Mouse (Mus musculus) heart, embryonic 11.5 days (tissue): ENCODE data around the gene Syne1. TPM values are rescaled to one million over a fixed set of nuclear protein-coding genes. Genes with fewer than 3 reads are reported as not detected.

ENCODE experiments used
- ATAC-seq: fragments of 200-750 bp; cut with Nextera tagmentation; replicated peaks from 2 replicates; pipeline ENCODE4 v1.8.0; 2017; ENCODE audit warnings: moderate library complexity; ENCODE audit not compliant: insufficient number of reproducible peaks, low FRiP score, low TSS enrichment
- H3K27ac ChIP-seq: fragments of 300-500 bp; sonication (generic); 2 replicates; pipeline ENCODE4 v1.5.1; 2014; ENCODE audit warnings: mild to moderate bottlenecking, low read depth, low read length
- H3K27me3 ChIP-seq: fragments of 300-500 bp; sonication (generic); 2 replicates; pipeline ENCODE4 v1.6.1; 2014; ENCODE audit warnings: mild to moderate bottlenecking, low read length, mixed read lengths; ENCODE audit not compliant: control insufficient read depth, insufficient read depth
- H3K36me3 ChIP-seq: fragments of 300-500 bp; sonication (generic); 2 replicates; pipeline ENCODE4 v1.6.1; 2014; ENCODE audit warnings: mild to moderate bottlenecking, low read length, moderate library complexity, mixed read lengths; ENCODE audit not compliant: control insufficient read depth, insufficient read depth
- H3K4me1 ChIP-seq: fragments of 300-500 bp; sonication (generic); 2 replicates; pipeline ENCODE4 v1.6.1; 2014; ENCODE audit warnings: low read length; ENCODE audit not compliant: control insufficient read depth, insufficient read depth
- H3K4me2 ChIP-seq: fragments of 300-500 bp; sonication (generic); 2 replicates; pipeline ENCODE4 v1.6.1; 2014; ENCODE audit warnings: mild to moderate bottlenecking, moderate library complexity
- H3K4me3 ChIP-seq: fragments of 300-500 bp; sonication (generic); 2 replicates; pipeline ENCODE4 v1.5.1; 2014; ENCODE audit warnings: low read depth, low read length
- H3K9ac ChIP-seq: fragments of 300-500 bp; sonication (generic); 2 replicates; pipeline ENCODE4 v1.6.1; 2014; ENCODE audit warnings: mild to moderate bottlenecking, low read depth, low read length, moderate library complexity
- H3K9me3 ChIP-seq: fragments of 300-500 bp; sonication (generic); replicated peaks from 2 replicates; pipeline ENCODE4 v1.6.1; 2016; ENCODE audit warnings: low read length; ENCODE audit not compliant: control insufficient read depth
- WGBS: fragments of 180-500 bp; shearing (Covaris S2); extraction: QIAGEN DNeasy Blood & Tissue Kit; methylation state at CpG from one replicate; pipeline ENCODE4 v1.1.7; 2014; ENCODE audit not compliant: insufficient replicate concordance; 5-methylcytosine and 5-hydroxymethylcytosine counted together
- polyA plus RNA-seq: library from polyadenylated mRNA; unstranded; fragments of >200 nt; fragmentation: Nextera tagmentation; extraction: Ambion mirVana; gene quantifications from 2 replicates; pipeline ENCODE4 v1.2.1, GENCODE M21; 2014

Syne1 gene
- polyA plus RNA-seq, 1 experiment from 2014 or later: 18.2 TPM

DNA sequence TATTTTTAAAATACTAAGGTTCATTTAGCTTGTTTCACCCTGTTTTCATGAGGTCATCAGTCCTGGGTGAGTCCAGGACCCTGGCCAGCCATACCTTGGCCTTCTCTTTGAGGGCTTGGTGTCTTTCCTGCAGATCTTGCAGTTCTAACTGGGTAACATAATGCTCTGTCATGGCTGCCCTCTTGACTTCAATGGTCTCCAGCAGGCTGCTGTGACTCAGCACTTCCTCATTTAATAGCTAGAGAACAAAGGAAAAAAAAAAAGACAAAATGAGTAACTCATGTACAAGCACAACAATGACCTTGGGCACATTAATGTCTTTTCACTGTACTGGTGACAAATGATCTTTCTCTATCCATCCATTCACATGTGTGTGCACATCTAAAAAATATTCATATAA is 294.6 kb downstream of the Syne1 start:
- H3K4me2 ChIP-seq: no peak overlapping the region
- peaks cover 3% of the 10 kb centered on the region; the same call in 1 of the 2 replicates for H3K4me1 ChIP-seq
- no peak overlapping the region for H3K27ac ChIP-seq
- no peak overlapping the region for H3K4me3 ChIP-seq
- peaks cover 7% of the 10 kb centered on the region for H3K9me3 ChIP-seq
- H3K27me3 ChIP-seq: no peaks in the 10 kb centered on the region
- no peak for ATAC-seq
- H3K9ac ChIP-seq: no peak overlapping the region
- H3K36me3 ChIP-seq: peaks cover 14% of the 10 kb centered on the region

DNA sequence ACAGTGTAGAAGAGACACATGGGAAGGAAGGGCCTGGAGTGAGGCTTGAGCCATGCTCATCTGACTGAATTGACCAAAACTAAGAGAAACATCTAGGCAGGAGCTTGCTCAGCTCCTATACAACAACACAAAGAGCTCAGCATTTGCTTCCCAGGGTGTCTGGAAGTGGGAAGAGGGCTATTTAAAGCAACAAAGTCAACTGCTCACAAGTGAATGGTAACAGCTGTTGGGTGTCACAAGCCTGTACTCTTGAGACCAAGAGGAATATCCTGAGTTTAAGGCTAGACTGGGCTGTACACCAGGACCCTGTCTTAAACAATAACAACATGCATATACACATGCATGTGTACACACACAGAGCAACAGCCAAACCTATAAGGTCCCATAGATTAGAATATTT is 297.5 kb downstream of the Syne1 start:
- Histone ChIP-seq H3K4me2 (no peak overlapping the region), H3K4me1 (peaks cover 3% of the 10 kb centered on the region; the same call in 1 of the 2 replicates), H3K9ac (no peak overlapping the region), H3K27me3 (no peaks in the 10 kb centered on the region), H3K4me3 (no peak overlapping the region), H3K36me3 (peaks cover 12% of the 10 kb centered on the region), H3K27ac (no peak overlapping the region), H3K9me3 (peaks cover 7% of the 10 kb centered on the region)
- ATAC-seq: no peak

DNA sequence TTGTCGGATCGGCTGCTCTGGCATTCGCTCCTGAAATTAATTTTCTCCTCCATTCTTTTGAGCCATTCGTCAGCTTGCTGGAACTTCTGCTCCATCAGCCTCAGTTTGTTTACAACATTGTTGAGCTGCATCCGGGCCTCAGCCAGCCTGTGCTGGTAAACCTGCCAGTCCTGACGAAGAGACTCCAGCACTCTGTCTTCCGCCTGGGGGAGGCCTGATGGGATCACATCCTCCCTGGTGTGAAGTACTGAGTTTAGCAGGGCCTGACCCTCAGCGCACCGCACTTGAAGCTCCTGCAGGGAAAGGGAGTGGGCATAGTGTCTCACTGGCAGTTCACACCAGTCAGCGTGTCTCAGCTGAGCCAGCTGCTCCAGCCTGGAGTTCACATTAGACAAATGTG is 300.6 kb downstream of the Syne1 start:
- 60% methylated on average over 10 of the region's 10 CpGs for WGBS
- no peaks in the 10 kb centered on the region; the same call in 1 of the 2 replicates for H3K36me3 ChIP-seq
- H3K4me3 ChIP-seq: no peak overlapping the region
- no peak for ATAC-seq
- H3K9me3 ChIP-seq: no peaks in the 10 kb centered on the region
- H3K9ac ChIP-seq: no peak overlapping the region
- no peaks in the 10 kb centered on the region for H3K27me3 ChIP-seq
- peaks cover 3% of the 10 kb centered on the region; the same call in 1 of the 2 replicates for H3K4me1 ChIP-seq
- no peak overlapping the region for H3K4me2 ChIP-seq
- no peak overlapping the region for H3K27ac ChIP-seq

DNA sequence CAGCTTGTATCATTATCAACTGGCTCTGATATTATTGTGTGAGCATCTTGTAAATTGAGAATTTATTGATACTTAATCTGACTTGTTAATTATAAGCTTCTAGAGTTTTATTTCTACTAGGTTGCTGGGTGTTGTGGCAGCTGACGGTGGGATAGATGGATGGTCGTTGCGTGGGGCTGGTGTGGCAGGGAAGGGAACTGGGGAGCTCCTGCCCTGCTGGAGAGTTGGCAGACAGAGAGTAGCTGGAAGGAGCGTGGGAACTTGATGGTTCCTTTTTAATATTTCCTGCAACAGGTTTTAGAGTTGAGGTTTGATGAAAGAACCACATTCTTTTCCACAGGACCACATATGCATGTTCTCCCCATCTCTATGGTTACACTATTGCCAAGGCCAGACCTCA is 311.6 kb downstream of the Syne1 start:
- 0 out of 2 replicates have a peak, but pooled peaks cover 2% of the 10 kb centered on the region for H3K36me3 ChIP-seq
- H3K27ac ChIP-seq: no peak overlapping the region
- H3K4me3 ChIP-seq: no peak overlapping the region
- no peaks in the 10 kb centered on the region for H3K27me3 ChIP-seq
- no peak overlapping the region for H3K9ac ChIP-seq
- WGBS: 78% methylated on average over 4 of the region's 4 CpGs
- no peak for ATAC-seq
- H3K9me3 ChIP-seq: no peaks in the 10 kb centered on the region
- H3K4me2 ChIP-seq: no peak overlapping the region
- no peaks in the 10 kb centered on the region for H3K4me1 ChIP-seq

DNA sequence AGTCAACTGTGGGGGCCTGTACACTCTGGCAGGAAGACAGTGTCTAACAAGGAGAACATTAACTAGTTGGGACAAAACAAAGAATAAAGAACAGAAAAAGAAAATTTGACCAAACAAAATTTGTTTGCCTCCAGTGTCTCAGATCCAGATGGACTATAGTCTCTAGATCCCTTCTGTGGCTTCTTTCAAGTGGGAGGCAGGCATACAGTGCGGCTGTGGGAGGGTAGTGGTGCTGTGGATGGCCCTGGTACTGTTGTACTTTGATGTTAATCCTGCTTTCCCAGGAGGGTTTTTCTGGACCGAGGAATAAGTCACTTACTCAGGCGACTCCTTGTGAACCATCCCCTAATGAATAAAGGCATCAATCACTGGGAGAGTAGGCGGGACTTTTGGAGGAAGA is 314.4 kb downstream of the Syne1 start:
- 56% methylated on average over 4 of the region's 4 CpGs for WGBS
- Histone ChIP-seq H3K4me2 (no peak overlapping the region), H3K4me3 (no peak overlapping the region), H3K27ac (no peak overlapping the region), H3K9ac (no peak overlapping the region), H3K36me3 (peaks cover 5% of the 10 kb centered on the region; the same call in 1 of the 2 replicates), H3K4me1 (no peaks in the 10 kb centered on the region), H3K9me3 (no peaks in the 10 kb centered on the region), H3K27me3 (no peaks in the 10 kb centered on the region)
- no peak for ATAC-seq

DNA sequence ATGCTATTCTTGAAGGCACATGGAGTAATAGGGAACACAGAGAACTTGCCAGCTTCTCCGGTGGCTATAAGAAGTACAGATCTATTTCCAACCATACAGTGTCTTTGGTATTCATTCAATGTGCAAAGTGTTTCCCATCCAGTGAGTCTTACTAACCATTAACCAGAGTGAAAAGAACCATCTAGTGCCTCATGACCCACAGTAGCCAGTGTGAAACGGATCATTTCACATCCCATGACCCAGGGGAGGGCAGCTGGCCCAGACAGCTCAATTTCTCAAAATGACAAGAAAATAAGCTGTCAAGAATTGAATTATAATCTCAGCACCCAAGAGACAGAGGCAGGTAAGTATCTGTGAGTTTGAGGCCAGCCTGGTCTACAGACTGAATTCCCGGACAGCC is 315.1 kb downstream of the Syne1 start:
- WGBS: 89% methylated on average over 3 of the region's 3 CpGs

DNA sequence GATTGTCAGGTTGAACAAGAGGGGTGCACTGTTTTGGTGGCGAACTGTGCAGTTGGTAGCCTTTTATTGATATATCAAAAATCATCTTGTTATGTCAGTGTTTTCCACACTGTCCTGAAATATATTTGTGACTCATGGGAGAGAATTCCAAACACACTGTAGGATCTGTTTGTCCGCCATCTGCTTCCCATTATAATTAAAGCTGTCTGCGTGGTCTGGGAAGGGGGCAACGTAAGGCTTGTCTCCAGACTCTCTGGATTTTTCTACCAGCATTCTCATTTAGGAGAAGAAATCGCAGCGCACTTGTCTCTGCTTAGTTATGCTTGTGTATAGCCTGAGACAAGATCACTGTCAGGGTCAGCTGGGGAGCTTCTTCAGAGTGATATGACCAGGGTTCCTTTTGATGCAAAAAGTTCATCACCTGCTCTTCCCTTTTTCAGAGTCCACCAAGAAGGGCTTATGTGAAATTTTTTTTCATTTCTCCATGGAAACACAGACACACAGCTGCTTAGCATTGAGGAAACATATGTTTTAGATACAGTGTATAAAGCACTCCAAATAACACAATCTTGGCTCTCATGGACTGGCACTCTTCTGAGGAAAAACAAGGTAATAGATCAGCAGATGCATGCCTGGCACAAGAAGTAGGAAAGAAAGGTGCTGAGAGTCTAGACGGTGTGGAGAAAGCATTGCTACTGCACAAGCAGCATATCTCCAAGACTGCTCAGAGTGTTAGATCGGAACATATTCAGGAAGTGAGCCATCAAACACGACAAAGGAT is 316.4 kb downstream of the Syne1 start:
- no peak for ATAC-seq
- H3K9ac ChIP-seq: no peak overlapping the region
- H3K27me3 ChIP-seq: no peaks in the 10 kb centered on the region
- H3K4me1 ChIP-seq: no peaks in the 10 kb centered on the region
- no peak overlapping the region for H3K4me2 ChIP-seq
- WGBS: 69% methylated on average over 9 of the region's 9 CpGs
- H3K27ac ChIP-seq: no peak overlapping the region
- H3K4me3 ChIP-seq: no peak overlapping the region
- H3K9me3 ChIP-seq: no peaks in the 10 kb centered on the region
- peaks cover 5% of the 10 kb centered on the region; the same call in 1 of the 2 replicates for H3K36me3 ChIP-seq

More for the DNA sequence above, 315.1 kb downstream of the Syne1 start:
- Histone ChIP-seq H3K9ac (no peak overlapping the region), H3K27me3 (no peaks in the 10 kb centered on the region), H3K4me2 (no peak overlapping the region), H3K9me3 (no peaks in the 10 kb centered on the region), H3K36me3 (peaks cover 5% of the 10 kb centered on the region; the same call in 1 of the 2 replicates), H3K4me1 (no peaks in the 10 kb centered on the region), H3K4me3 (no peak overlapping the region), H3K27ac (no peak overlapping the region)
- ATAC-seq: no peak

DNA sequence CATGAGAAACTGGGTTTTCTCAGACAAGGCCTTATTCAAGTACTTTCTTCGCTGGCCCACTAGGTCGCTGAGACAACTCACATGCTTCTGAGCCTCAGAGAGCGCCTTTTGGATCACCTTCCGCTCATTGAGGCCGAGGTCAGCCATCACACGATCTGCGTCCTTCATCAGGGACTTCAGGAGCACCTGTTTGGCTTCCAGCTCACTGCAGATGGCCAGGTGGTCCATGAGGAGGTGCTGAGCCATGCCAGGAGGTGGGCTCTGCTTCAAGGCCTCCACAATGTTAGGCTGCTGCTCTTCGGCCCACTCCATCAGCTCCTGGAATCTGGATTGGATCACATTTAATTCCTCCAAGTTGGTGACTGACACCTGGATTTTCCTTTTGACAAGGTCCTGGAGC is 322.2 kb downstream of the Syne1 start:
- no peak for ATAC-seq
- no peak overlapping the region for H3K4me3 ChIP-seq
- H3K27ac ChIP-seq: no peak overlapping the region
- peaks cover 5% of the 10 kb centered on the region; the same call in 1 of the 2 replicates for H3K36me3 ChIP-seq
- 86% methylated on average over 8 of the region's 8 CpGs for WGBS
- no peaks in the 10 kb centered on the region for H3K9me3 ChIP-seq
- no peaks in the 10 kb centered on the region for H3K4me1 ChIP-seq
- no peaks in the 10 kb centered on the region for H3K27me3 ChIP-seq
- H3K4me2 ChIP-seq: no peak overlapping the region
- H3K9ac ChIP-seq: no peak overlapping the region
